Mouse (Mus musculus): ENCODE measurements around the gene Ppp1r21. TPM values are rescaled to one million over a fixed set of nuclear protein-coding genes. Genes with fewer than 3 reads are reported as not detected.

Ppp1r21 gene
- total and polyA plus RNA-seq, 2 experiments from 2014 or later: 25.7 to 63.4 TPM

- H3K4me1 ChIP-seq (ENCODE audit: insufficient read depth): no peaks in the 10 kb centered on the region
- H3K9ac ChIP-seq: no peak overlapping the region
- H3K9me3 ChIP-seq (ENCODE audit: low read length): no peaks in the 10 kb centered on the region
- ATAC-seq: no peak
- no peak overlapping the region for H3K27ac ChIP-seq (ENCODE audit: low read depth, low read length)
- no peaks in the 10 kb centered on the region for H3K27me3 ChIP-seq (ENCODE audit: insufficient read depth, low read length)
- DNase-seq: no peak
- 94% methylated on average over 1 of the region's 1 CpGs for WGBS
- H3K4me3 ChIP-seq (ENCODE audit: low read depth, low read length): no peak overlapping the region
- no peak overlapping the region for H3K4me2 ChIP-seq (ENCODE audit: low read depth)
- TF ChIP-seq CTCF (IDR thresholded peaks at IDR 0.05; ENCODE audit: low read depth): no peak
- no peaks in the 10 kb centered on the region for H3K36me3 ChIP-seq (ENCODE audit: insufficient read depth)
Measured at GRCm38 (mm10) chr17:88622711-88623110, 92.8 kb downstream of the Ppp1r21 start.

GRCm38 (mm10) chr17:88624386-88624785, 94.5 kb downstream of the Ppp1r21 start:
- no peaks in the 10 kb centered on the region for H3K36me3 ChIP-seq (ENCODE audit: insufficient read depth)
- TF ChIP-seq CTCF (IDR thresholded peaks at IDR 0.05; ENCODE audit: low read depth): no peak
- no peaks in the 10 kb centered on the region for H3K9me3 ChIP-seq (ENCODE audit: low read length)
- no peak overlapping the region for H3K27ac ChIP-seq (ENCODE audit: low read depth, low read length)
- 93% methylated on average over 4 of the region's 4 CpGs for WGBS
- no peak overlapping the region for H3K4me3 ChIP-seq (ENCODE audit: low read depth, low read length)
- DNase-seq (no peak), ATAC-seq (no peak)
- H3K9ac ChIP-seq: no peak overlapping the region
- no peak overlapping the region for H3K4me2 ChIP-seq (ENCODE audit: low read depth)
- H3K27me3 ChIP-seq (ENCODE audit: insufficient read depth, low read length): no peaks in the 10 kb centered on the region
- H3K4me1 ChIP-seq (ENCODE audit: insufficient read depth): no peaks in the 10 kb centered on the region

GRCm38 (mm10) chr17:88625350-88625749, 95.4 kb downstream of the Ppp1r21 start:
- DNase-seq (no peak), ATAC-seq (no peak)
- Histone ChIP-seq H3K36me3 (ENCODE audit: insufficient read depth) (no peaks in the 10 kb centered on the region), H3K4me1 (ENCODE audit: insufficient read depth) (no peaks in the 10 kb centered on the region), H3K27ac (ENCODE audit: low read depth, low read length) (no peak overlapping the region), H3K9ac (no peak overlapping the region), H3K27me3 (ENCODE audit: insufficient read depth, low read length) (no peaks in the 10 kb centered on the region), H3K9me3 (ENCODE audit: low read length) (no peaks in the 10 kb centered on the region), H3K4me3 (ENCODE audit: low read depth, low read length) (no peak overlapping the region), H3K4me2 (ENCODE audit: low read depth) (no peak overlapping the region)
- 96% methylated on average over 13 of the region's 13 CpGs for WGBS
- no peak for TF ChIP-seq CTCF (IDR thresholded peaks at IDR 0.05; ENCODE audit: low read depth)

GRCm38 (mm10) chr17:88625931-88626330, 96.0 kb downstream of the Ppp1r21 start:
- Histone ChIP-seq H3K4me1 (ENCODE audit: insufficient read depth) (no peaks in the 10 kb centered on the region), H3K36me3 (ENCODE audit: insufficient read depth) (no peaks in the 10 kb centered on the region), H3K4me3 (ENCODE audit: low read depth, low read length) (no peak overlapping the region), H3K4me2 (ENCODE audit: low read depth) (no peak overlapping the region), H3K9me3 (ENCODE audit: low read length) (no peaks in the 10 kb centered on the region), H3K9ac (no peak overlapping the region), H3K27ac (ENCODE audit: low read depth, low read length) (no peak overlapping the region), H3K27me3 (ENCODE audit: insufficient read depth, low read length) (no peaks in the 10 kb centered on the region)
- no peak for ATAC-seq
- no peak for DNase-seq
- 84% methylated on average over 7 of the region's 7 CpGs for WGBS
- TF ChIP-seq CTCF (IDR thresholded peaks at IDR 0.05; ENCODE audit: low read depth): no peak

- Histone ChIP-seq H3K27ac (ENCODE audit: low read depth, low read length) (no peak overlapping the region), H3K4me2 (ENCODE audit: low read depth) (no peak overlapping the region), H3K4me1 (ENCODE audit: insufficient read depth) (no peaks in the 10 kb centered on the region), H3K9me3 (ENCODE audit: low read length) (no peaks in the 10 kb centered on the region), H3K36me3 (ENCODE audit: insufficient read depth) (no peaks in the 10 kb centered on the region), H3K4me3 (ENCODE audit: low read depth, low read length) (no peak overlapping the region), H3K27me3 (ENCODE audit: insufficient read depth, low read length) (no peaks in the 10 kb centered on the region), H3K9ac (no peak overlapping the region)
- no peak for ATAC-seq
- DNase-seq: no peak
- no peak for TF ChIP-seq CTCF (IDR thresholded peaks at IDR 0.05; ENCODE audit: low read depth)
- WGBS: 55% methylated on average over 7 of the region's 7 CpGs
Measured at GRCm38 (mm10) chr17:88626347-88626811, 96.5 kb downstream of the Ppp1r21 start.

- Histone ChIP-seq H3K36me3 (ENCODE audit: insufficient read depth) (no peaks in the 10 kb centered on the region), H3K9ac (no peak overlapping the region), H3K4me1 (ENCODE audit: insufficient read depth) (no peaks in the 10 kb centered on the region), H3K4me2 (ENCODE audit: low read depth) (no peak overlapping the region), H3K9me3 (ENCODE audit: low read length) (no peaks in the 10 kb centered on the region), H3K27ac (ENCODE audit: low read depth, low read length) (no peak overlapping the region), H3K4me3 (ENCODE audit: low read depth, low read length) (no peak overlapping the region), H3K27me3 (ENCODE audit: insufficient read depth, low read length) (no peaks in the 10 kb centered on the region)
- no peak for TF ChIP-seq CTCF (IDR thresholded peaks at IDR 0.05; ENCODE audit: low read depth)
- WGBS: 82% methylated on average over 7 of the region's 7 CpGs
- ATAC-seq (no peak), DNase-seq (no peak)
Measured at GRCm38 (mm10) chr17:88627150-88627549, 97.2 kb downstream of the Ppp1r21 start.

GRCm38 (mm10) chr17:88628676-88629380, 98.9 kb downstream of the Ppp1r21 start:
- Histone ChIP-seq H3K27me3 (ENCODE audit: insufficient read depth, low read length) (no peaks in the 10 kb centered on the region), H3K27ac (ENCODE audit: low read depth, low read length) (peak overlapping the region; percentile 79), H3K4me2 (ENCODE audit: low read depth) (peak overlapping the region; percentile 15; the same call in 1 of the 2 replicates), H3K9ac (no peak overlapping the region), H3K4me3 (ENCODE audit: low read depth, low read length) (no peak overlapping the region), H3K36me3 (ENCODE audit: insufficient read depth) (no peaks in the 10 kb centered on the region), H3K4me1 (ENCODE audit: insufficient read depth) (no peaks in the 10 kb centered on the region), H3K9me3 (ENCODE audit: low read length) (no peaks in the 10 kb centered on the region)
- 36% methylated on average over 8 of the region's 10 CpGs for WGBS
- TF ChIP-seq CTCF (IDR thresholded peaks at IDR 0.05; ENCODE audit: low read depth): no peak
- DNase-seq (peak; percentile 69), ATAC-seq (peak; percentile 78)
